Mouse (Mus musculus) liver, postnatal 0 days (tissue): ENCODE measurements around the gene Kri1.

Source experiments
- CTCF ChIP-seq: sonication (generic); IDR thresholded peaks from 2 replicates; pipeline ENCODE4 v1.5.1; 2016; ENCODE audit warnings: antibody characterized with exemption, low read depth
- EP300 ChIP-seq: IDR thresholded peaks from 2 replicates; pipeline ENCODE4 v1.6.1; 2016; ENCODE audit warnings: antibody characterized with exemption, low read depth, mild to moderate bottlenecking

GRCm38 (mm10) chr9:21283591-21283990 lies 4.2 kb downstream of the Kri1 start:
- TF ChIP-seq CTCF (peak; percentile 46), EP300 (no peak)
